ENCODE assay signal across 11 mouse cellular contexts in the genomic region with DNA sequence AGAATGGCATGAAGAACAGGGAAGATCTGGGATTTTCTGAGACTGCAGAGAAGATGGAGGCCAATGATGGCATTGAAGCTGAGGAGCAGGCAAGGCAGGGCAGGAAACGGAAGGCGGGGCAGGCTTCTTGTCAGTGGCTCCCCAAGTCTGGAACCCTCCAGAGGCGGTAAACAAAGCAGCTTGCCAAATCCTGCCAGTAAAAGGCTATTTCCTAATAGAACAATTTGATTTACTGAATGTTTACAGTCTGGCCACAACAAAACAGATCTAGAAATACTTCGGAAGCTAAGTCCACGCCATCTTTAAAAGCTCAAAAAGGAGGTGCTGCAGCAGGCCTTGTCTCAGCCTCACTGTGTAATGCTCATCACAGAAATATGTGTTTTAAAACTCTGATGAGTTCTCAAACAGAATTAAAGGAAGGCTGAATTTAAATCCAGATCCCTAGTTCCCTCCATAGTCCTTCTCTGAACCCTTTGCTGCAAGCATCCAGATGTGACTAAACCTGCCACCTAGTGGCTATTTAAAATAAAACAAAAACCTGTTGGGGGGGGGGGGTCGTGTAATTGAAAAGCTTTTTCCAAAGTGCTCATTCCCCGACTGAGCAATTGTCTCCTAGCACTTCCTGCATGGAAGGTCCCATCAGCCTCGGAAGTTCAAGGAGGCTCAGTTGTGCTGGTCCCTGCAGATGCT.
DNase-seq lines count a peak whose midpoint lies in the region; TF ChIP-seq lines count a peak whose summit lies in the region.
"Had no signal": no experiment of that assay in that cellular context is flagged by ENCODE, and none has a peak within 500 bp of the region (broad histone marks: within the 10 kb centered on the region; RNA-seq: fewer than 3 reads in every experiment).

No protein-coding gene starts in this region.

- TF ChIP-seq CTCF in E14TG2a.4 (conservative IDR thresholded peaks at IDR 0.05; ENCODE audit: low read length) = peak; percentile 36

- H3K4me1 ChIP-seq in E14TG2a.4 (replicated peaks; ENCODE audit: low read depth, low read length) = peaks cover 51% of the 10 kb centered on the region

- peak; percentile 35 for DNase-seq in kidney, adult 11 months
- no peak for DNase-seq in kidney, adult 18-20 months
- DNase-seq in 416B (ENCODE audit: low read depth) = peak; percentile 23
- DNase-seq in lung, adult 18-20 months = peak; percentile 73 to 84
- no peak for DNase-seq in cerebellum, postnatal 4 days (ENCODE audit: low spot score in 2 of 2)
- no peak for DNase-seq in thymus, postnatal 4 days
- DNase-seq in ovary, adult 18-20 months (ENCODE audit: low spot score) = no peak
- DNase-seq: cerebellum, adult 11-12 months; thymus, adult 2 months had no signal

- H3K27me3 ChIP-seq in E14TG2a.4 (ENCODE audit: insufficient read depth, low read length) = no peaks in the 10 kb centered on the region
- H3K27me3 ChIP-seq: heart, embryonic 15.5 days had no signal

- no peaks in the 10 kb centered on the region for H3K36me3 ChIP-seq in E14TG2a.4 (ENCODE audit: insufficient read depth, low read length)
- H3K36me3 ChIP-seq: heart, embryonic 15.5 days had no signal

- no peak overlapping the region for H3K4me3 ChIP-seq in E14TG2a.4 (replicated peaks; ENCODE audit: low read length)
- H3K4me3 ChIP-seq: heart, embryonic 15.5 days had no signal

- H3K9me3 ChIP-seq in E14TG2a.4 (ENCODE audit: low read length) = no peaks in the 10 kb centered on the region
- H3K9me3 ChIP-seq: heart, embryonic 15.5 days had no signal

Comparison
In these comparisons a context has a peak if more than half of its experiments do, and no peak if none do; other contexts are left out.
1. DNase-seq: peak in kidney, adult 11 months (single experiment), 416B (single experiment) and lung, adult 18-20 months (2 of 2); none in kidney, adult 18-20 months (single experiment), cerebellum, postnatal 4 days (0 of 2), thymus, postnatal 4 days (single experiment) and ovary, adult 18-20 months (single experiment).